10 mouse cellular contexts compared by ENCODE assay signal in the genomic region with DNA sequence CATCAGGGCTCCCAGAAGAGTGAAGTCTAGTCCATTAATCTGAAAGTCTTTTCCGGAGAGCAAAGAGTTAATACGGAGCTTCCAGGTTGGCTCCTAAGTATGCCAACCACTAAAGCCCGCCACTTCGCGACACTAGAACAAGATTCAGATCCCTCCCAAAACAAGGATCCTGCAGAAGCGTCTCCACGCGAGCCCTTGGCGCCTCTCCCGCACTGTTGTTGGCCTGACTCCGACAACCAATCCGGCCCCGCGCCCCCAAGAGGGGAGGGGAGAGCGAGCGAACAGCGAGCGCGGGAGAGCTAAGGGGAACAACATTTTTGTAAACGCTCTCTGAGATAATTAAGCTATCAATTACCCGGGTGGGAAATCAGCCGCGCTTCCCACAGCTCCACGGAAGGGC. TPM values are rescaled to one million over a fixed set of nuclear protein-coding genes. Genes with fewer than 3 reads are reported as not detected.
DNase-seq lines count a peak whose midpoint lies in the region; ATAC-seq and TF ChIP-seq lines count a peak whose summit lies in the region.
"Had no signal": no experiment of that assay in that cellular context is flagged by ENCODE, and none has a peak within 500 bp of the region (broad histone marks: within the 10 kb centered on the region; RNA-seq: fewer than 3 reads in every experiment).

No protein-coding gene starts in this region.

- WGBS in forebrain, embryonic 15.5 days = under 1% methylated on average over 24 of the region's 24 CpGs
- WGBS in intestine, postnatal 0 days = under 1% methylated on average over 24 of the region's 24 CpGs
- under 1% methylated on average over 24 of the region's 24 CpGs for WGBS in liver, embryonic 15.5 days (ENCODE audit: insufficient replicate concordance)

- H3K4me3 ChIP-seq in forebrain, embryonic 15.5 days = peak overlapping the region; percentile 80
- H3K4me3 ChIP-seq in intestine, postnatal 0 days (ENCODE audit: low read depth, low read length) = peak overlapping the region; percentile 57
- H3K4me3 ChIP-seq in liver, embryonic 15.5 days (replicated peaks) = 0 out of 2 replicates have a peak overlapping the region, but pooled peaks have one; percentile 5
- H3K4me3 ChIP-seq: erythroblast, embryonic 14.5 days had no signal

- no peaks in the 10 kb centered on the region for H3K36me3 ChIP-seq in forebrain, embryonic 15.5 days
- H3K36me3 ChIP-seq in intestine, postnatal 0 days (ENCODE audit: control insufficient read depth, insufficient read depth) = no peaks in the 10 kb centered on the region
- no peaks in the 10 kb centered on the region for H3K36me3 ChIP-seq in liver, embryonic 15.5 days (replicated peaks)

- H3K9me3 ChIP-seq in forebrain, embryonic 15.5 days = no peaks in the 10 kb centered on the region
- no peaks in the 10 kb centered on the region for H3K9me3 ChIP-seq in intestine, postnatal 0 days (ENCODE audit: control insufficient read depth)
- no peaks in the 10 kb centered on the region for H3K9me3 ChIP-seq in liver, embryonic 15.5 days (replicated peaks)

- DNase-seq in adrenal gland, adult 2 months = peak; percentile 8
- DNase-seq in adrenal gland, adult 8-10 months = no peak
- peak; percentile 86 for DNase-seq in cerebellum, adult 11-12 months
- DNase-seq in right cerebral cortex, adult 18-20 months = peak; percentile 42
- DNase-seq in gastrocnemius, adult 18-20 months (ENCODE audit: low spot score) = no peak

- peak overlapping the region; percentile 98 for H3K4me2 ChIP-seq in forebrain, embryonic 15.5 days (replicated peaks)
- peak overlapping the region; percentile 83 for H3K4me2 ChIP-seq in intestine, postnatal 0 days (replicated peaks; ENCODE audit: low read depth)
- H3K4me2 ChIP-seq in liver, embryonic 15.5 days = no peak overlapping the region; the same call in 1 of the 2 replicates

- ATAC-seq in forebrain, embryonic 15.5 days (replicated peaks) = no peak
- no peak for ATAC-seq in intestine, postnatal 0 days
- ATAC-seq in liver, embryonic 15.5 days (ENCODE audit: insufficient read depth) = no peak

- H3K9ac ChIP-seq in forebrain, embryonic 15.5 days (replicated peaks) = peak overlapping the region; percentile 79
- no peak overlapping the region for H3K9ac ChIP-seq in intestine, postnatal 0 days (ENCODE audit: low read depth, low read length)
- H3K9ac ChIP-seq in liver, embryonic 15.5 days = no peak overlapping the region

- H3K4me1 ChIP-seq in forebrain, embryonic 15.5 days = peaks cover 27% of the 10 kb centered on the region
- no peaks in the 10 kb centered on the region for H3K4me1 ChIP-seq in intestine, postnatal 0 days (replicated peaks; ENCODE audit: control insufficient read depth, insufficient read depth, low read length)
- 0 out of 2 replicates have a peak, but pooled peaks cover 3% of the 10 kb centered on the region for H3K4me1 ChIP-seq in liver, embryonic 15.5 days (replicated peaks)

- no peak overlapping the region for H3K27ac ChIP-seq in forebrain, embryonic 15.5 days (replicated peaks)
- no peak overlapping the region for H3K27ac ChIP-seq in intestine, postnatal 0 days (ENCODE audit: low read depth, low read length)
- H3K27ac ChIP-seq in liver, embryonic 15.5 days (replicated peaks) = no peak overlapping the region

- no peak for TF ChIP-seq CTCF in intestine, postnatal 0 days (IDR thresholded peaks at IDR 0.05; ENCODE audit: low read depth)

- H3K27me3 ChIP-seq in forebrain, embryonic 15.5 days = peaks cover 14% of the 10 kb centered on the region; the same call in 1 of the 2 replicates
- peaks cover 29% of the 10 kb centered on the region for H3K27me3 ChIP-seq in intestine, postnatal 0 days (replicated peaks; ENCODE audit: control insufficient read depth, insufficient read depth, low read length)
- peaks cover 47% of the 10 kb centered on the region for H3K27me3 ChIP-seq in liver, embryonic 15.5 days

RNA-seq across cellular contexts. Expression of gene Astn2, which starts 1.8 kb away (rescaled TPM):
- 1 to 10 TPM; 1.6 to 1.8 TPM for total RNA-seq in adrenal gland, adult 2 months (2021)
- 1.3 and 1.5 TPM in 2 replicates for polyA plus RNA-seq in adrenal gland, adult 2 months (2012; rRNA removed)
- 1 to 10 TPM; 1.4 to 1.9 (median 1.6) TPM for total RNA-seq in adrenal gland, adult 8-10 months (2022)
- 1.2 and 1.4 TPM in 2 replicates for polyA plus RNA-seq in forebrain, embryonic 15.5 days (2015; fragmentation: Nextera tagmentation; extraction: Ambion mirVana)
- 0.18 TPM in 2 replicates for polyA plus RNA-seq in intestine, postnatal 0 days (2015; fragmentation: Nextera tagmentation; extraction: Ambion mirVana)
- 0.01 and 0.03 TPM in 2 replicates for polyA plus RNA-seq in liver, embryonic 15.5 days (2015; fragmentation: Nextera tagmentation; extraction: Ambion mirVana)
- 1 to 10 TPM in 1 of 2 experiments, under 1 TPM in 1; 0.78 to 1.1 TPM for total RNA-seq in gastrocnemius, adult 18-20 months (2021)
- total RNA-seq: neutrophil, adult 5-6 weeks had no signal
- polyA plus RNA-seq: erythroblast, embryonic 14.5 days had no signal

Comparison
In these comparisons a context has a peak if more than half of its experiments do, and no peak if none do; other contexts are left out.
1. DNase-seq: peak in adrenal gland, adult 2 months (single experiment), cerebellum, adult 11-12 months (single experiment) and right cerebral cortex, adult 18-20 months (single experiment); none in adrenal gland, adult 8-10 months (single experiment) and gastrocnemius, adult 18-20 months (single experiment).
2. H3K4me3 ChIP-seq: peak in every context shown above with its lines; median percentile 80 in forebrain, embryonic 15.5 days; 57 in intestine, postnatal 0 days; 5 in liver, embryonic 15.5 days.